Mouse (Mus musculus) CD8-positive naive resting alpha-beta T cell, adult 2 months (primary cell): Measurements from ENCODE around the gene Olfr945.

Source experiments
- DNase-seq, 2 experiments: peaks; one replicate each; pipeline ENCODE4 v3.0.0; 2022; ENCODE audit warnings: low read depth in 2 of 2, low spot score in 2 of 2

Olfr945 gene

DNA sequence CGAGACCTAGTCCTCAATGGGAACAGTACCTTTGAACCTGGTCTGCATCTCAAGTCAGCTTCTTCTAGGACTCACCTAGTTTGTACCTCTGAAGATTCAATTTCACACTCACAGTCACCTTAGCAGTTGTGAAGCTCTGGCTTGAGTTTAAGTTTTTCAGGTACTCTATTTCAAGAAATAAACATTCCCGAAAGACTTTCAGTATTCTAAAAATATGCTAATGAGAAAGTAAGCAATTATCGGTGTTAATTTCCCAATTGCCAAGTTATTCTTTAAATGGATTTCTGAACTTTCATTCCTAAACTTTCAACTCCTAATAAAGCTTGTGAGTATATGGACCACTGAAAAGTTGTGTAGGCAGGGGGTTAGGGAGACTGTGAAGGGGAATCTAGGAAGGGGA lies at the start of gene Olfr945:
Olfr945 (minus strand) TSS at position 101 of the 400 bp plus-strand sequence.
- DNase-seq = no peak

DNA sequence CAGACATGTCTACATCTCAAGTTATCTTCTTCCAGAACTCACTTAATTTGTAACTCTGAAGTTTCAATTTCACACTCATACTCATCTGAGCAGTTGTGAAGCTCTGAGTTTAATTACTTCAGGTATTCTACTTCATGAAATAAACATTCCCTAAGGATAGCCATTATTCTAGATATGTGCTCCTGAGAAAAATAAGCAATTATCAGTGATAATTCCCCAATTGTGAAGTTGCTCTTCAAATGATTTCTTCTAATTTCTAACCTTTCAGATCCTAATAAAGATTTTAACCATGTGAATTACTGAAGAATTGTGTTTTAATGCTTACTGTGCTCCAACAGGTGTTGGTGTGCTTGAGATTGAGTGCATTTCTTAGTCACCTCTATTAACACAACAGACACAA lies 49.3 kb upstream of the Olfr945 start, which contains the start of gene Olfr948:
Olfr948 (minus strand) TSS at position 101 of the 400 bp plus-strand sequence.
- DNase-seq = no peak

GRCm38 (mm10) chr9:39287136-39287535 lies 10.5 kb upstream of the Olfr945 start:
- no peak for DNase-seq

DNA sequence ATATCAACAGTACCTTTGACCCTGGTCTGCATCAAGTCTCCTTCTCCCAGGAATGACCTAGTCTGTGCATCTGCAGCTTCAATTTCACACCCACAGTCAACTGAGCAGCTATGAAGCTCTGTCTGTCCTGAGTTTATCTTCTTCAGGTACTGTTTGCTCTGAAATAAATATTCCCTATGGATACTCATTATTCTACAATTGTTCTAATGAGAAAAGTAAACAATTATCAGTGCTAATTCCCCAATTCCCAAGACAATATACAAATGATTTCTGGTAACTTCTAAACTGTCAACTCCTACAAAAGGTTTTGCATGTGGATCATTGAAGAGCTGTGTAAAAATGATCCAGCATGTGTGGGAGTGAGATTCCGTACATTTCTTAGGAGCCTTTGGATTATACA lies 26.7 kb downstream of the Olfr945 start, which contains the start of gene Olfr1537:
Olfr1537 (minus strand) TSS at position 101 of the 400 bp plus-strand sequence.
- DNase-seq = no peak
